Mouse (Mus musculus): ENCODE measurements around the gene Slc39a9.

DNA sequence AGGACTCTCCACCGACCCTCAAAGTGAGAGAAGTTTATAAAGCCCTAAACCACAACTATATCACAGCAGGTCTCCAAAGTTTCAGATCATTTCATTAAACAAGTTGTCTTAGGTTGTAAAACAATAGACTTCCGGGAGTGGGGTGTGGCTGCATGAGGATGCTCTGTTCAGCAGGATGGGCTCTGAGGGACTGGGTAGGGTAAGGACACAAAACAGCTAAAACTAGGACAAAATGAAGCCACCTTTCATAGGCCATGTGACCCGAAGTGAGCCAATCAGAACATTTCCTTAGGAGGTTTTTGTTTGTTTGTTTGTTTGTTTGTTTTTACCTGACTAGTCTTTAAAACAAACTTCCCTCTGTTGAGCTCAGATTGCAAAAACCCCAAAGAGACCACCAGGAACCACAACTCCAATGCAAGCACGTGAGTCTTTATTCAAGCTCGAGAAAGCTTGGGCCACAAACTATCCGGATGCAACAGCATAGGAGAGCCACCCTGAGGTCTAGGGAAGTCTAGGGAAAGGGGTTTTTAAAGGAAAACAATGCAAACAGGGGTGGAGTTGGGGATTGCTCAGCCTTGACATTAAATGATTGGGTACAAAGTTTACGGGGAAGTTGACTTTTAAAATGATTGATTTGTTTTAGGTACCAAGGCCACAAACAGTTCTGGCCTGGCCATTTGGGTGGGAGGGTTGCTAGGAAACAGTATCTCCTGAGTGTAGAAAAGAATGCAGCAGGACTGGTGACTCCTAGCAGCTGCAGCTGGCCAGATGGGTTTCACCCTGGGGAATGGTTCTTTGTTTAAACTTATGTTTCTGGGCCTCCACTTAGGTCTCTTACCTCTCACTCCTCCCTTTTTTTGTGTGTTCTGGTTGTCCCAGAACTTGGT, 28.1 kb upstream of the Slc39a9 start:
- no peak for TF ChIP-seq CTCF (IDR thresholded peaks at IDR 0.05; ENCODE audit: control insufficient read depth, insufficient read depth, insufficient replicate concordance, low read depth, low read length)
- no peak for TF ChIP-seq POLR2A (IDR thresholded peaks at IDR 0.05; ENCODE audit: control insufficient read depth, low read depth, low read length)

Measured in testis, adult 2 months (tissue).